Mouse (Mus musculus) ovary, postnatal 10 days (tissue): Measurements from ENCODE around the gene Rph3al.

Experiments used
- DNase-seq: peaks from one replicate; pipeline ENCODE4 v3.0.0; 2022; ENCODE audit warnings: low spot score

The Rph3al gene

DNA sequence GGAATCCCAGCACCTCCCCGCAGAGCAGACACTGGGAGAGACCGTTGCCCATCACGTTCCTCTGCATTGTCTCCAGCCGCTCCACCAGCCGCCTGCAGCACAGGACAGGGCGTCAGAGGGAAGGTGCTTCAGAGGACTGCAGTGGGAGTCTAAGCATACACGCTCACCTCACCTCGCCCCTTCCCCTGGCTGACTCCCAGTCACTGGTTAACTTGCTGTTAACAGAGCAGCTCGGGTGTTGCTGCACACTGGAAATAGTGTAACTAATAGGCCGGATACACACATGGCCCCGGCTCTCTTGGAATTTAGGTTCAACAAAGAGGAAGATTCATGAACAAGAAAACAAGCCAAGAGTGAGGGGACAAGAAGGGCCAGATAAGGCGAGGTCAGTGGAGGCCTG lies 31.7 kb downstream of the Rph3al start:
- no peak for DNase-seq

GRCm38 (mm10) chr11:75904982-75905381 lies 33.2 kb downstream of the Rph3al start:
- no peak for DNase-seq

- no peak for DNase-seq
These were observed 33.7 kb downstream of the Rph3al start for GRCm38 (mm10) chr11:75904501-75904900.

- no peak for DNase-seq
These were observed 34.7 kb downstream of the Rph3al start for GRCm38 (mm10) chr11:75903486-75903885.

- DNase-seq: no peak
These were observed 36.9 kb downstream of the Rph3al start for GRCm38 (mm10) chr11:75901339-75901738.

DNA sequence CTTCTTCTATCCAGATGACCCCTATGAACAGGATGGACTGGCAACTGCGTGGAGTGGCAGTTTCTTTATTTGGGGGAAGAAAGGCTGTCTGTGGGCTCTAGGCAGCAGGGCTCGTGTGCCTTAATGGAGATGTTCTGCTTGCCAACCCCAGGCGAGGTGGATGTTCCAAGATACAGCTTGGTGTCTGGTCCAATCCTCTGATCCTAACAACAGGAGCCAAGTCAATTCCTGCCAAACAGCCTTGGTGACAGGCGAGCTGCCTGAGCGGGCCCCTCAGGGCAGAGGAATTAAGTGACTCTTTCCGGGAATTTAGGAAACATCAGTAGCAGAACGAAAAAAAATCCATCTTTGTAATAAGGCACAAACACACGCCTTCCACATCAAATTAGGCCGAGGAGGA lies 38.6 kb downstream of the Rph3al start:
- no peak for DNase-seq

DNA sequence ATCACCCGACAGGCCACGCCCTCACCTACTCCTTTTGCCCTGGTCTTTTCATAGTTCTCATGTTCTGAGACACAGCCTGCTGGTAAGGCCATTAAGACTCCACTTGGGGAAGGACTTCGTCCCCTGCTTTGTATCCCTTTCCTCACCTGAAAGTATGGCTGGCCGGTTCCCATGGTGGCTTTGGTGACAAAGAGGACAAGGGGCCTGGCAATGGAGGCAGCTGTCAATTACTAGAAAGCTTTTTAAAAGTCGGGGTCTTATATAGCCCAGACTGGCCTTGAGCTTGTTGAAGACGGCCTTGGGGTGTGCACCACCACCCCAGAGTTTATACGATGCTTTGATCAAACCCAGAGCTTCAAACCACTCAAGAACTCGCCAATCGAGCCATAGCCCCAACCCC lies 39.7 kb downstream of the Rph3al start:
- DNase-seq: no peak

DNA sequence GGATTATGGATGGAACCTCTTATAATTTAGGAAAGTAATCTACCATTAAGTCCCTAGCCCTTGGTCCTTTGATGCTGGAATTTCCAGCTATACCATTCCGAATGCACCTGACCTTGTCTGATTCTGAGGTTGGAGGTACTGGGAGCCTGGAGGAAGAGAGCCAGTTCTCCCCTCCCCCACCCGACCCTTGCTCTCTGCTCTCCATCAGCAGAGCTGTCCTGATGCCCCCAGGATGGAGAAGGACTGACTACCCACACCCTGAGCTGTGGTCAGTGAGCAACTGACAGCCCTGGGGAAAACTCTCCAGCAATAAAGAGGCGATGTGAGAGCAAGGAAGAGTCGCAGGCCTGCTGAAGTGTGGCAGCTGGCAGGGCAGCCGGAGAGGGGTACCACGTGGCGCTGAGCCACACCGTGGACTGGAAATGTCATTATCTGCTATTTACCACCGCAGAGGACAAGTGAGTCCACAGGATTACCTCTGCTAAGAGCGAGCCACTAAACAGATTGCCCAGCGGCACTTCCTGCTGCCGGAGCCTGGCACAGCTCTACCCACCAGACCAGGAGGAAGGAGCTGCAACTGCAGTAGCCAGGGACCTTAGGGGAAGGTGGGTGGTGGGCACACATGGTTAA lies 43.3 kb downstream of the Rph3al start:
- no peak for DNase-seq

DNA sequence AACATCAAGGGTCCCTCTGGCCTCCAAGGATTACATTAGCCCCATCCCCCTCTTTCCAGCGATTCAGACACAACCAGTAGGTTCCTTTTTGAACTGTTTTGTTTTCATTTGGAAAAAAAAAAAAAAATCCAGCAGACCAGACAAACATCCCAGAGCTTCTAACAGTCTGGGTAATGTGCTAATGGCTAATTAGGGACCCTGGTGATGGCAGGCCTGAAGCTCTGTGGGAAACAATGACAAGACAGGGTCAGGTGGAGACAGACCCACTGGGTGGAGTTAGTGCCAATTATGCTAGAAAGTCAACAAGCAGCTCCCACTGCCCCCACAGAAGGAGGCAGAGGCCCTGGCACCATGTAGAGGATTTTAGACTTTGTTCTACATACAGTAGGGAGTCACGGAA lies 44.3 kb downstream of the Rph3al start:
- DNase-seq: no peak

DNA sequence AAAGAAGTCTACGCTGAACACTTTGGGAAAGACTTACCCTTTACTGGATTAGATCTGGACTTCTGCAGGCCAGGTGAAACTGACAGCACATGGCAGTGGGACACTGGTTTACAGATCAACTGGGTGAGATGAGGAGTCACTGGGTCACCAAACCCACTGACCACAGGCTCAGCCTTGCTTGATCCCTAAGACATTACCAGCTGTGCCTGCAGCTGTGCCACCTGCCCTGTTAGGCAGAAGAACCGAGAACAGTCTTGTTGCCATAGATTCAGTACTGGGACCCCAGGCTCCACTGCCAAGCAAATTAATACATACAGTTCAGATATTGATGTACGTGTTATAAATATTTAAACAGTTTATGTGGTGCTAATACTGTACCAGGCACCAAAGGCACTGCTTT lies 50.9 kb downstream of the Rph3al start:
- DNase-seq: no peak

- DNase-seq: no peak
These were observed 57.0 kb downstream of the Rph3al start for GRCm38 (mm10) chr11:75881234-75881633.

GRCm38 (mm10) chr11:75880064-75880463 lies 58.2 kb downstream of the Rph3al start:
- no peak for DNase-seq

DNA sequence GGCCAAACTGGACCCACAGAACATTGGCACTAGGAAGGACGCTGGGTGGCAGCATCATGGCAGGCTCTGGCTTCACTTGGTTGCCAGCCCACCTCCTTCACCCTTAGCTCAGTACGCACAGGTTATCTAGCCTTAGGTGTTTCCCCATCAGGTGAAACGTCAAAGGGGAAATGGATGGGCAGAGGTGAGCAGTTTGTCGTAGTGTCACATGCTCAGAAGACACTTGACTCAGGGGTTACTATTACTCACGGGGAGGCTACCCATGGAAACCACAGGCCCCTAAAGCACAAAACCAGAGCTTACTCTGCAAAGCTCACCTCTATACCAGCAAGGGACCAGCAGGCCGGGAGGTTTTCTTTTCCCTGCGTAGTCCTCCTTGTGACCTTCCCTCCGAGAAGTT lies 59.8 kb downstream of the Rph3al start:
- DNase-seq: no peak

DNA sequence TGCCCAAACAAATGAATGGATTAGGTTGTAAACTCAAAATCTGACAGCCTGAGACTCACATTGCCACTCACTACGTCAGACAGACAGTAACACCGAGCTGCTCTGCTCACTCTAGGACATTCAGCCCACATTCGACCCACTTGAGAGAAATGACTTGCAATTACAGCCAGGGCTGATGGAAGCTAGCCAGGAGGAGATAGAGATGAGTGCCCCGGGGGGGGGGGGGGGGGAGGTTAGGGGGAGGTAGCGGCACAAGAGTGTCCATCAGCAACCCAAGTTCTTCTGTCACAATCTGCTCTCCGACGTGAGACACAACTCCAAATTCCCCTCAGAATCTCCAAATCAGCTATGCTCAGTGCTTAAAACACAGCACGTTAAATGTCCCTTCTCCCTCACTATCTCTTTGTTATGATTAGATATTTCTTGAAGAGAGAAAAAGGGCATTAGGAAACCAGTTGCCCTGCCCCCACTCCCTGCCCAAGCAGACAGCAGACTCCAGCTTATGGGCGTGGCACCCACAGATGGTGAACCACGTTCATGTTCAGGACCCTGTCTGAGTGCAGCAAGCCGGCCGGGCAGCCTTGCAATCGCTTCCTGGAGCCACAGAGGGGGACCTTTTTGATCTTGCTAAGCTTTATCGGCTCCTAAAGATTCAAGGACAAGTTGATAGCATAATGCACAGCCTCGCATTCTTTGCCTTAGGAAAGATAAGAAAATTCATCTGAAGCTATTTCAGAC lies 62.0 kb downstream of the Rph3al start:
- no peak for DNase-seq

DNA sequence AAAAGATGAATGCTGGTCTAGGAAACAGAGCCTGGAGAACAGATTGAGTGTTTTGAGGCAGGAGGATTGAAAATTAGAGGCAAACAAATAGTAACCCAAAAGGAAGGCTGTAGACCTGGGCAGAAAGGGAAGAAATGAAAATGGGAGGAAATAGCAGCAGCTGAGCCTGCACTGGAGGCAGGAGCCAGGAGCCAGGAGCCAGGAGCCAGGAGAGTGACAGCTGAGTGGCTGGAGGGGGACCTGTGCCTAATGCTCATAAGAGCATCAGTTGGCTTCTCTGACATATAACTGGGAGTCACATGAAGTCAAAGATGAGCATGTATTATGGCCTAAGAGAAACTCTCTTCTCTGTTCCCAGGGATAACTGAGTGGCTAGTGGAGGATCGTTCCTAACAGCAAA lies 66.5 kb downstream of the Rph3al start:
- no peak for DNase-seq

DNA sequence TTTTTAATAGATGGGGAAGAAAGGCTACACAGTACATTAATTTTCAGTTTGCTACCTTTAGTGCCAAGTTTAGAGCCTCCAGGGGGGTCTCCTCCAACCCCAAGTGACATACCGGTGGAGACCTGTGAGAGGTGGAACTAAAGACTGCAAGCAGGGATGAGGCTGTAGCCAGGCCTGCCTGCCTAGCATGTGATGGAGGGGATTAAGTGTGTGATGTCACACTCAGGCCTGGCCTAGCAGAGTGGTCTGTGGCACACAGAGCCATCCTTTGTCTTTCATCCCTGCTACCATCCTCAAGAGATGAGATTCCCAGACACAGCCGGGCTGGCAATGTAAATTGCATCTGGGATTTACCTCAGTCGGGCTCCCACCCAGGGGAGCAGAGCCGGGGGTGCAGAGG lies 67.3 kb downstream of the Rph3al start:
- DNase-seq: no peak

DNA sequence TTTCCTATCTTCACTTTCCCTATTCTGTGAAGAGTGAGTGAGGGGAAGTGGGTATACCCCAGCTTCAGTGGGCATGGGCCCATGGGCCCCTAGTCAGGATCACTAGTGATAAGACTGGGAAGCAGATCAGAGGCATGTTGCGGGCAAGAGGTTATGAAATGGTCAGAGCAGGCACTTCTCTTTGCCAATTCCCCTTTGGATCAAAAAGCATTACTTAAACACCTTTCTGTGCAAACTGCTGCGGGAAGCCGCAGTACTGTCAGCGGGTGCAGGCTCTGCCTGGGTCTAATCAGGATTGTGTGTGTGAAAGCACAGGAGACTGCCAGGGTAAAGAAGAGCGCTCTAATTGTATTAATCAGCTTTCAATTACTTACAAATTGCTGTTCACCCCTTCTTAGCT lies 67.8 kb downstream of the Rph3al start:
- no peak for DNase-seq

DNA sequence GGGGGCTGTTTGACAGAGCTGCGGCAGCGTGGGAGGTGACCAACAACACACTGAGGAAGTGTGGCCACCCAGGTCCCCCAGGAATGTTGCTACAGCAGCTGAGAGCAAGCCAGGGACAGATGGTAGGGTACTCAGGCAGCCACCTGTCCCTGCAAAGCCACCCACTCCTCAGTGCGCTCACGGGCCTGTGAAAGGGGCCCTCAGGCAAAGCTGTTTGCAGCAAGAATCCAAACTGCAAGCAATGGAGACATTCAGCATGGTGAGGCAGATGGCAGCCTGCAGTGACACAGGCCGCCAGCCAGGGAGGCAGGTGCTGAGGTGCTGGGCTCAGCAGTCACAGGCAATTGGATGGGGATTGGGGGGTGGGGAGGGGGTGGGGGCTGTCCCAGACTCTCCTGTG lies 68.3 kb downstream of the Rph3al start:
- no peak for DNase-seq

DNA sequence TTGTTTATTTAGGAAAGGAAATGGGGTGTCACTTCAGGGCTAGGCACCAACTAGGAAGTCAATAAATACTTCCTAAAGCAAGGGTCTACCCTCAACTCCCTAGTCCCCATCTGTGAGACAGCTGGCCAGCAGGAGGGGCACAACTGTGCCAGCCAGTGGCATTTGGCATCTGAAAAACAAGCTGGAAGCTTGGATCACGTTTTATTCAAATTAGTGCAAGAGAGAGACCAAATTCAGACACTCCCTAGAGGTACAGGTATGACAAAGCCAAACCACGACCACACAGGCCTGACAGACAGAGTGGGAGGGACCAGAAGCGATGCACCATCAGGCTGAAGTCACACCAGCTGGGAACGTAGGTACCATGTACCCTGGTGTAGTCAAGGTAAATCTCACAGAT lies 71.4 kb downstream of the Rph3al start:
- DNase-seq: no peak

GRCm38 (mm10) chr11:75865859-75866258 lies 72.4 kb downstream of the Rph3al start:
- no peak for DNase-seq

DNA sequence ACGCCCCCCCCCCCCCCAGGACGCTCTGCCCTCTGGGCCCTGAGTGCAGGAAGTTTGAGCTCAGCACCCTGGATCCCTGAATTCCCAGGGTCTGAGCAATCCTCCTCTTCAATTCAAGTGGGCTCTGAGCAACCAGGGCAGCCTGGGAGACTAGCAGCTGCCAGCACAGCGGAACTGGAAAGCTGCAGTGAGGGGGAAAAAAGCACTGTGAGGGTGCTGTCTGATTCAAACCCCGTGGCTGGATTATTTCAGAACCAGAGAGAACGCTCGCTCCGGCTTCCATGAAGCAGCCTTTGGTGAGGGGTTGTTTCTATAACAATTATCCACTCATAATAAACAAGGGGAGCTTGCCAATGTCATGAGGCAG lies 73.0 kb downstream of the Rph3al start:
- no peak for DNase-seq

GRCm38 (mm10) chr11:75864529-75865252 lies 73.5 kb downstream of the Rph3al start:
- no peak for DNase-seq

DNA sequence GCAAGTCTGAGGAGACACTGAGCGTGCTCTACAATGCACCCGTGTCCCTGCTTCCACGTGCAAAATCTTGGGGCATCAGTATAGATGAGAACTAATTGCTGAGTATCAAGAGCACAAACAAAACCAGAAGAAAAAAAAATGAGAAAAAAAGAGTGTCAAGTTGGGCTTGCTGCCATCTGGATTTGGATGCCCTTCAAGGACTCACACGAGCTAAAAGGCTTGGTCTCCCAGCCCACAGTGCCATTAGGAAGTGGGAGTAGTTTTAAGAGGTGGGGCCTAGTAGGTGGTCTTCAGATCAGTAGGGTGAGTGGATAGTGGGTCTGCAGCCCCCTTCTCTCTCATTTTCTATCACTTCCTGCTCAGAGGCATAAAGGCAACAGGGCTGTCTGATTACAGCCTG lies 75.8 kb downstream of the Rph3al start:
- no peak for DNase-seq
